Mouse (Mus musculus) embryo, embryonic 10 days (tissue): ENCODE data around the gene Uqcr11.

Experiments used
- DNase-seq: peaks from one replicate; pipeline ENCODE4 v3.0.0-alpha.2; 2015; ENCODE audit warnings: low spot score

Uqcr11 gene

DNA sequence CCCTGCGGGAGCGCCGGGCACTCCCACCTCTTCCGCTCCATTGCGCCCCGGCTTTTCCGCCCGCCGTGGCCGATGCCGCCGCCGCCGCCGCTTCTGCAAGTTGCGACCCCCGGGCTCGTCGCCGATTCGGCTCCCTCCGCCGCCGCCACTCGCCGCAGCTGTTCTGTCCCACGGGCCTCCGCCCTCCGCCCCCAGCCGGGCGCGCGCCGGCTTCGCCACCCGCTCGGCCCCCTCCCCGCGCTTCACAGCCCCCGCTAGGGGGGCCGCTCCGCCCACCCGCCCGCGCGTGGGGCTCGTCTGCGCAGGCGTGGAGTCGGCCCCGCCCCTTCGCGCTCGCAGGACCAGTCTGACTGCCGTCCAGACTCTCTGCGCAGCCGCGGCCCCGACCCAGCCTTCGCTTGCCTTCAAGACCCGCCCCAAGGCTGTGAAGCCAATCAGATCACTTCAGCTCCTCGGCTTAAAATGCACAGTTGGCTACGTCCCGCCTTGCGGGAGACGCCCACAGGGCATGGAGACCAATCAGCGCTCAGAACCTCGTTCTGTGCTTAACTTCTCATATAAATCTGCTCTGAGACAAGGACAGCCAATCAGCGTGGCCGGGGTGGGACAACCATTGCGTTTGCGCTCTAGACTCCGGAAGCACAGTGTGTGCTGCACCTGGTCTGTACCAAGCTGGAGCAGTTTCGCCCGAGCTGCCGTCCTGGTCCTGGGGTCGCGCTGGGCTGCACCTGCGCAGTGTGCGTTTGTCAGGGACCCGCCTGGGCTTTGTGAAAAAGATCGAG lies 7.2 kb downstream of the Uqcr11 start, which contains the start of gene Mbd3:
Mbd3 (minus strand) TSS at position 360 of the 782 bp plus-strand sequence.
- peak; percentile 99 for DNase-seq

DNA sequence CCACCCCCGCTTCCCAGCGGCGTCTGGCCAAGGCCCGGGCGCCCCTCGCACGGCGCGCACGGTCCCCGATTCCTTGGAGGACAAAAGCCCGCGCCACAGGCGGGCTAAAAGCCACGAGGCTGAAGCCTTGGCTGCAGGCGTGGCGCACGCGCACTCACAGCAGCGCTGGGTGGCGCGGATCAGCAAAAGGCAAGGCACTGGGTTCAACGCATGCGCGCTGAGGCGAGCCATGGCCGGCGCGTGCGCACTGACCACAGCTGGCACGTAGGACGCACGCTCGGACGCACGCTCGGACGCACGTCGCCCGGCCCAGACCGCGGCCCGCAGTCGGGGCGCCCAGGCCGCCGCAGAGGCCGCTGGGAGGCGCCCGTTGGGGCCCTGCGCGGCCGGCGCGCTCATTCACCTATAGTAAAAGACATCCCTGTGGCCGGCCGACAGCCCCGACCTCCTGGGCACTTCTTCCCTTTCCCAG lies 7.9 kb downstream of the Uqcr11 start:
- peak; percentile 100 for DNase-seq

DNA sequence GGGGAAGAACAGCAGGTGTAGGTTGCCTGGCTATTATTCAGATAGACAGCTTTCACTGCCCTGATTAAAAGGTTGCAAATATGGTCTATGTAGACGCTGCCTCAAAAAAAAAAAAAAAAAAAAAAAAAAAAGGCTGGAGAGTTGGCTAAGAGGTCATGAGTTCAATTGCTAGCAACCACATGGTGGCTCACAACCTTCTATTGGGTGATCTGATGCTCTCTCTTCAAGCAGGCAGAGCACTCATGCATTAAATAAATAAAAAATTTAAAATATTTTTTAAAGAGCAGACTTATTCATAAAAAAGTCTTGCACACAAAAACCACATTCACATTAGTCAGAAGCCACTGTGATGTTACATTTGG lies 8.5 kb downstream of the Uqcr11 start:
- peak; percentile 51 for DNase-seq

DNA sequence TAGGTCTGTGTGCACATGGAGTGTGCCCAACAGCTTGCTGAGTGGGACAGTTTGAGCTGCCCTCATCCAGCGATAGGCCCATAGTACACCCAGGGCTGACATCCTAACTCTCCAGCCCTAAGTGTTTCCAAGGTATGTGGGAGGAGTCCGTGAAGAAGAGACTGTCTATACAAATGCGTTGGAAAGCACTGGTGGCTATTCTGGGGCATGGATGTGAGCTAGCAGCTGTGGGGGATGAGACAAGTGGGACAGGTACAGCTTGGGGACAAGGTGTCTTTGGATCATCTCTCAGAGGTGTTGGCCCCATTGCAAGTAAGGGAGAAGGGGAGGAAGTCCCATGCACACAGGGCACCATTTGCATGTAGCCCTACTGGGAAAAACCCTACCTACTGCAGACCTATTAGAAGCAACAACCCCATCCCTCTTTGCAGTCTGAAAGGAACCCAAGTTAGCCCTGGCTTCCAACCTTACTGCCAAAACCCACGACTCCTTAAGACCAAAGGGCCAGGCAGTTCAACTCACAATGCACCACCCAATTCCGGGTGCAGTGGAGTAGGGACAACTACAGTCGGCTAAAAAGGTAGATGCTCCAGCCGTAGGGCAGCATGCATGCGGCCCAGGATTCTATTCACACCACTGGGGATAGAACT lies 9.0 kb downstream of the Uqcr11 start:
- DNase-seq, result no peak

DNA sequence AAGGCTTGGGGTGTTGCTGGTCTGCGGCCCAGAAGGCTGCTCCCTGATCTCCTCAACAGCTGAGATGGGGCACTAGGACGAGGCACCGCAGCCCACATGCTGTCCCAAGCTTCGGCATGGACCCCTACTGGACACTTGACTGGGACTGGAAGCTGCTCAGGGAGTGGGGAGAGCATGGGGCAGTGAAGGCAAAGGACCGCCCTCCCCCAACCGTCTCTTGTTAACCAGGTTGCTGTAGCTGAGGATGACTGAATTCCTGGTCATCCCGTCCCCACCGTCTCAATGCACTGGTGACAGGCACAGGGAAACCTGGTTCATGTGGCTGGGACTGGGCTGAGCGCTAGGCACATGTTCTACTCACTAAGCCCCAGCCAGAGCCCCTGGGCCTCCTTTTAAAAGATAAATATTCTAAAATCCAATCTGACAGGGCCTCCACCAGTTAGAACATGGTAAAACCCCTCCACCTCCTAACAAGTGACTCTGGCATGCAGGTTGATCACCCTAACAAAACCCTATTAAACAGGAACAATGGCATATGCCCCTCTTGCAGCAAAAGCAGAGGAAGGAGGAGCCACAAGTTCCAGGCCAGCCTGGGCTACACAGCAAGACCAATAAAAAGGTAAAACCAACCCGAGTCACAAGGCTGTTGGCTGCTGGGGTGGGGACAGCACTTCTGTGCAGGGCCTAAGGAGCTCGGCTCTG lies 9.7 kb downstream of the Uqcr11 start:
- DNase-seq, result no peak

DNA sequence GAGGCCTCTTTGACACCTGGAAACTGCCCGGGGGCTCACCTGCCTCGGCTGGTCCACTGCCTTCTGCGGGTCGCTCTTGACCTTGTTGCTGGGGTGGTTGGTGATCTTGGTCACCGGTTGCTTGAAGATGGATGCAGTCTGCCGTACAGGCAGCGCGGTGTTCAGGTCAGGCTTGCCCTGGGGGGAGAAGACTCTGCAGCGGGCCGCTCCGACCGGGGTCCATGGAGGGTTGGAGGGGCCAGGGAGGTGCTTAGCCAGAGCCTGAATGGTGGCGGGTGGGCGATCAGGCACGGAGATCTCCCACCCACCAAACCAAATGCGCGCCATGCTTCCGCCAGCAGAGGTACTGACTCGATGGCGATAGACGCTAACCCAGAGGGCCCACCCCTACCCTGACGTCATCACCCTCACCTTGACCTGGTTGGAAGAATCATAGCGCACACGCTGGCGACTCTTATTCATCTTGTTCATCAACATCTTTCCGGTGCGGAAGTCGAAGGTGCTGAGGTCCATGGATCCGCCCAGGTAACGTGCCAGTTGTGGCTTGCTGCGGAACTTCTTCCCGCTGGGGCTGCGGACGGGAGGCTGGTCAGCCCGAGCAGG lies 11.5 kb downstream of the Uqcr11 start:
- no peak for DNase-seq

DNA sequence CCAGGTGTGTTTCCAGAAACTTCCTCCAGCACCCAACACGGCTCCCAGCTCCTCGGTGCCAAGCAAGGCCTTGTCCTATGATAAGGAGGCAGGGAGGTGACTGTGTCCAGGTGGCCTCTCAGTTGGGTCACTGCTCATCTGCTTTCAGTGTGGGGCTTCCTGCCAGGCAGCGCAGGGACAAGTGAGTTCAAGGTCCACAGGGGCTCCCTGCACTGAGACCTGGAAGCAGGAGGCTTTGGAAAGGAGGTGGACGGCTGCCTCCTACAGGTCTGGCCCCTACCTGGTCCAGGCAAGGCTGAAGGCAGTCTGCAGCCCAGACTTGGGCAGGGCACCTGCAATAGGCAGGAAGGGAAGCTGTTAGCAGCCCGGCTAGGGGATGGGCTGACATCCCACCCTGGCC lies 13.9 kb downstream of the Uqcr11 start:
- DNase-seq, result no peak

DNA sequence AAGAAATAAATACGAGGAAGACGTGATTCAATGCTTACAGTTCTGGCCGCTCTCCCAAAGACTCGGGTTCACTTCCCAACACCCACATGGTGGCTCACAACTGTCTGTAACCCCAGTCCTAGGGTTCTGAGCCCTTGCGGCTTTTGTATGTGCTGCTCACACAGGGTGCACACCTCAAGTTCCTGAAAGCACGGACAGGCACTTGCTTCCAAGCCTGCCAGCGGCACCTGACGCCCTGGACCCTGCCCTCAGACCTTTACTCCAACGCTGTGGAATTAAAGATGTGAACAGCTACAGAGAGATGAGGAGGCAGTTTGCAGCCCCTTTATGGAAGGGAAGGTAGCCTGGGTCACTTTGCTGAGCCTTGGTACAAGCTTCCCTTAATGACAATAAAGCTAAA lies 15.9 kb downstream of the Uqcr11 start:
- no peak for DNase-seq

DNA sequence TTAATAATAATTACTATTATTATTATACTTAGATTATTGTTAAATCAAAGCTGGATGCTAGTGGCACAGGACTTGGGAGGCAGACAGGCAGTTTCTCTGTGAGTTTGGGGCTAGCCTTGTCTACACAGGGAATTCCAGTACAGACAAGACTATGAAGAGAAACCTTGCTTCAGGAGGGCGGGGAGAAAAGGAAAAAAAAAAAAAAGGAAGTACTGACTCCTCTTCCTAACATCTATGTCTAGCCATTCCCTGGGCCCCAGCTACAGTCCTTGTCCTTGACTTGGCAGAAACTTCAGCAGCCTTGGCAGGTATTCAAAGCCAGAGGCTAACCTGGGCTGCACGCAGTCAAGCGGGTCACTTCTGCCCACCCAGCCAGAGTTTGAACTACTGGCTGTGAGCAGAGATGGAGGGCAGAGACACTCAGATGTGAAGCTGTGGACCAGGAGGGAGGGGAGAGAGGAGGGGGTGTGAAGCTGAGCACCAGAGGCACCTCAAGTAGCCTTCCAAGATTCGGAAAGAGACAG lies 17.4 kb downstream of the Uqcr11 start:
- no peak for DNase-seq

DNA sequence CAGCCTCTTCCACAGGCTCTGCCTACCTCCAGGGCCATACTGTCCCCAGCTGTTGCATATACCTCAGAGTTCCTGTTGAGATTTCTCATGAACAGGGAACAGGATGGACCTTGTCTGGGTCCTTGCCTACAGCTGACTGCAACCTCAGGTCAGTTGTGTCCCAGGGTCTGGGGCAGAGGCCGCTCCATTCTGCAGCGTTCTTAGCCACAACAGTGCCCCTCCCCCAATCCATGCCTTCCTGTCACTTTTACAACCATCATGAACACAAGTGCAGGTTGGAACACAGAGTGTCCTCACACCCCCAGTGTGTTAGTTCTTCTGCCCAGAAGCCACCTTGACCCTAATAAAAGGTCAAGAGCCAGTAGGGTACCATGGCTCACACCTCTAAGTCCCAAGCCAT lies 17.9 kb downstream of the Uqcr11 start:
- no peak for DNase-seq

DNA sequence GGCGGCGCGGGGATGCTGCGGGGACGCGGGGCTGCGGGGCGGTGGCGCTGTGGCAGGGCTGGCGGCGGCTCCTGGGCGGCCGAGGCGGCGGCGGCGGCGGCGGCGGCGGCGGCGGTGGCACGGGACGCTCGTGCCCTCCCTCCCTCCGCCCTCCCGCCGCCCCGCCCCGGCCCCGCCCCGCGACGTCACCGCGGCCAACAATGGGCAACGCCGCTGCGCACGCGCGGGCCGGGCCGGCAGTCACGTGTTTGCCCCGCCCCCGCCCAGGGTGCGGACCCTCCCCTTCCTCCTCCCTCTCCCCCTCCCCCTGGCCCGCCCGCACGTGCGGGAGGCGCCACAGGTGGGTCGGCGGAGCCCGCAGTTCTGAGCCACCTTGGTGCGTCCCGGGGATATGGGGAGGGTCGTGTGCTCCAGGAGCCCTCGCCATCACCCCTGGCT lies 19.1 kb downstream of the Uqcr11 start, which contains the start of gene Mex3d:
Mex3d (minus strand) TSS at position 138 of the 438 bp plus-strand sequence.
- peak; percentile 87 for DNase-seq

DNA sequence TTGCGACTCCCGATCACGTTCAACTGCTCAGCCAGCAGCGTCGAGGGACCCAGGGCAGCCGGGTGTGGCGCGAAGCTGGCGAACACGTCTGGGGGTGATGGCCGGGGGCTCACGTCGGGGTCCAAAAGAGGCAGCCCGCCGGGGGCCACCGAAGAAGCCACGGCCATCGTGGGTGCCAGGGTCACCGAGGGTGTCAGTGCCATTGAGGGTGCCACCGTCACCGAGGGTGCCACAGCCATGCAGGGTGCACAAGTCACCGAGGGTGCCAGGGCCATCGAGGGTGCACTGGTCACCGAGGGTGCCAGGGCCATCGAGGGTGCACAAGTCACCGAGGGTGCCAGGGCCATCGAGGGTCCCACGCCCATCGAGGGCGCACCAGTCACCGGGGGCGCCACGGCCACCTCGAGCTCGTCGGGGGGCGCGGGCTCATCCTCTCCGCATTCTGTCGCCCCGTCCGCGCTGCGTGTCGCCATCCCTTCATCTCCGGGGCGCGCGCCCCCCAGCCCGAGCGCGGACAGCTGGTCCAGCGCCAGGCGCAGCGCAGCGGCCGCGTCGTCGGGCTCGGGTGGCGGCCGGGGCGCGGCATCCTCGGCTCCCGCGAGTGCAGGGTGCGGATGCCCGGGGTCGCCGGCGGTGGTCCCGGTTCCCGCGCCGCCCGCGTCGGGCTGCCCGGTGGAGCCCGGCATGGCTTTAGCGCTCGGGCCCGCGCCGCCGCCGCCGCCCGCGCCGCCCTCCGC lies 19.7 kb downstream of the Uqcr11 start:
- no peak for DNase-seq

DNA sequence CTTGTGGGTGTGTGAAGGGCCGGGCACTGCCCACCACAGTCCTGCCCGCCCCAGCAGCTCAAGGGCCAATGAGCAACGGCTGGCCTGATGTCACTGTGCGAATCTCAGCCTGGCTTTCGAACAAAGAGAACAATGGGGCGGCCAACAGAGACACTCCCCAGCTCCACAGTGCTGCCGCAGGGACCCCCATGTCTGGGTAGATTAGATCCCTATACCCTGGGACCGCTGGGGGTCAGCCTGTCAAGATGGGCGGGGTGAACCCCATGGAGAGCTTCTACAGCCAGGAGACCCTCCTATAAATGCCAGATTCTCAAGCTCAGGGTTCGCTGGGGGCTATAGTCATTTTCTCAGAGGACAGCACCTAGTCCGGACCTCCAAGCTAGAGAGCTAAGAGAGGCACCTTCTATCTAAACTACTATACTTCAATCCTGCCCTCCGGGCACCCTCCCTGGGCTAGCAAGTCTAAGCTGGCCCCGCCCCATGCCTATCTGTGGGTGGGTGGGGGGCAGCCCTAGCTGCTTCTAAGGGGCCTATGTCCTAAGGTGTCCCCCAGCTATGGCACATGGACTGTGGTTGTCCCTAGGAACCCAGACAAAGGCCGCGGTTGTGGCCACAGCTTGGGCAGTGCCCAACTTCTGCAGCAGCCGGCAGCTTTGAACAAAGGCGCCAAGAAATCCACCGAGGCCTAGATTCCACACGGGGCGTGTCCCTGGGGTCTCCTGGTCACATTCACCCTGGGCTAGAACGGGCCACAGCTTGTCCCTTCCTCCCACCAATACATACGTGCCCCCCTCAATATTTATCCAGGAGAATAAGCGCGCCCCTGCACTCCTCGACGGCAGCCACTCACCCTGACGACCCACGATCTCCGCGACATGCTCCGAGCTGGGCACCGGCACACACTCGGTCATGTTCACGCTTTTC lies 20.6 kb downstream of the Uqcr11 start:
- DNase-seq, result peak; percentile 90

DNA sequence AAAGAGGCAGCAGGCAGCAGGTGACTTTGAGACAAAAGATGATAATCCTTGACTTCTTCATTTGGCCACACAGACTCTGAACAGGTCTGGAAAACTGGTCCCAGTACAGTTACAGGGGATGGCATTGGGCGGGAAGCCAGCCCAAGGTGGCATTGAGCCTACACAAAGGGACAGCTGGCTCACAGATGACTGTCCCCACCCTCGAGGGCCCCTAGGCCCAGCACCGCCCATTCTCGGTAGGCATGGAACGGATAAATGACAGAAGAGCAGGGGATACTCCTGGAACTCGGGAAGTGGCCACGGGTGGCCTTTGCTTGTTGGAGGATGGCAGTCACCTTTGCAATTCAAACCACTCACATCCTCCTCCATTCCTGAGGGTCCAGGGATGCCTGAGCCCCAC lies 21.3 kb downstream of the Uqcr11 start:
- DNase-seq, result no peak

DNA sequence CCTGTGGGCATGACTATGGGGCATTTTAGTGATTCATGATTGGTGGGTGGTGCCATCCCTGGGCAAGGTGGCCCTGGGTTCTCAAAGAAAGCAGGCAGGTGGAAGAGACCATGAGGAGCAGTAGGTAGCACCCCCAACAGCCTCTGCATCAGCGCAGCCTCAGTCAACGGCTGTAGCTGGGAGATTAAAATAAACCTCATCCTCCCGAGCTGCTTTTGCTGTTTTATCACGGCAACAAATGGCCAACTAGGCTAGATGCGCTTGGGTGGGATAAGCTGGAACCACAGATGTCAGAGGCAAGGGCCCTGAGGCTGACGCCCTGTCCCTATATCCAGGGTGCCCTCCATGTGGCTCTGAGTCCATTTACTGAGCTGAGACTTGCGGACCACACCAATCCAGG lies 21.9 kb downstream of the Uqcr11 start:
- DNase-seq, result no peak

DNA sequence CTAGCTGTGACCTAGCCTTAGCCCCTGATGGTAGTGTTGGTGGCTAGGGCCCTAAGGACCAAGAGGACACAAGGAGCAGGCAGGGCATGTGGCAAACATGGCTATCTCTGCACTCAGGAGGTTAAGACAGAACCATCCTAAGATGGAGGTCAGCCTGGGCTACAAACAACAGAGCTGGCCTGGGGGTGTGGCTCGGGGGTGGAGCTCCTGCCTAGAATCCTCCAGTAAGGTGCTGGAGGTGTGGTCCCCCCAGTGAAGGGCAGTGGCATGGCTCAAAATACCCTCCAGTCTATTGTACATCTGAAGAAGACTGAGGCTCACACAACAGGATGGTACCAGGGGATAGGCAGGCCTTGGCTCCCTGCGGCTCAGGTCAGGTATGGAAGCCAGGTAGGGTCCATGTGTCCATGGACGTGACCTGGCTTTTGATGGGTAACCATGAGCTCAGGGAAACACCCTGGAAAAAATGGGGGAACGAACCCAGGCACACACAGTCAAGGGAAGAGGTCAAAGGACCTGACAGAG lies 22.5 kb downstream of the Uqcr11 start:
- no peak for DNase-seq

DNA sequence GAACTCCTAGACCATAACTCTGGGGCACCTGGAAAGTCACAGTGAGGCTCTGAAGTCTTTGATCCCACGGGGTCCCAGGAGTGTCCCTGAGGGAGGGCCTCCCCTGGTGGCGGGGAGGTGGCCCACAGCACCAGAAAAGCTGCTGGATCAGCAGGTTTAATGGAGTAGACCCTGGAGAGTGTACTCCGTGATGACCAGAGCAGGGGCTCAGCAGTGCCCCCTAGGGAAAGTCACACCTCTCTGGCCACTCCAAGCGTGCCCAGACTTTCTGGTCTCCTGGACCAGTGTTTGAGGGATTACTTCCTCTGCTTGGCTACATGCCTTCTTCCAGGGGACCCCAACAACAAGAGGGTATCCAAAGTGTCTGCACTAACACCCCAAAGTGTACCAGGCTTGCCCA lies 23.2 kb downstream of the Uqcr11 start:
- no peak for DNase-seq

DNA sequence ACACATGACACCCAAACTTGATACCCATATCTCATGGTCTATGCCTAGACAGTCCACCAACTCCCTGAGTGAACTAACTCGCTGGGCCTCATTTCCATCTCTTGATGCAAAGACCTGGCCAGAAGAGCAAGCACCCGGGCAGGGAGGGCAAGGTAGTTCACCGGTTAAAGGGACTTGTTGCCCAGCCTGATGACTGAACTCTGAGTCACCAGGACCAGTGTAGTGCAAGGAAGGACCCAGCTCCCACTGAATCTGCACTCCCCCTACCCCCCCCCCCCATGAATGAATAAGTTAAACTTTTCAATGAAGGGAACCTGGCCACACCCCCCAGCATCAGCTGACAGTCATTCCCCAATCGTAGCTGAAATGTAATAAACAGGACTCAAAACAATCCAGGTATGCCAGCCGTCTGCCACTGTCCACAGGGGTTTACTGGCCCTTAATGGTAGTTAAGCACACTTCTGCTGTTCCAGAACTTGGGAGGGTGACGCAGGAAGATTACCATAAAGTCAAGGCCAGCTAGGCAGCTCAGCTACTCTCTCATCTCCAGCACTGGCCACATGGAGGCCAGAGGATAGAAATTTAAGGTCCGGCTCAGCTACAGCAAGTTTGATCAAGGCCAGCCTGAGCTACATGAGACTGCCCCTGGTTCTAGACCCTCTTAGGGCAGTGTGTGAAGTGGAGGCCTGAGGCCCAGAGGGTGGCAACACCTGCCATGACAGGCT lies 23.8 kb downstream of the Uqcr11 start:
- DNase-seq, result no peak

DNA sequence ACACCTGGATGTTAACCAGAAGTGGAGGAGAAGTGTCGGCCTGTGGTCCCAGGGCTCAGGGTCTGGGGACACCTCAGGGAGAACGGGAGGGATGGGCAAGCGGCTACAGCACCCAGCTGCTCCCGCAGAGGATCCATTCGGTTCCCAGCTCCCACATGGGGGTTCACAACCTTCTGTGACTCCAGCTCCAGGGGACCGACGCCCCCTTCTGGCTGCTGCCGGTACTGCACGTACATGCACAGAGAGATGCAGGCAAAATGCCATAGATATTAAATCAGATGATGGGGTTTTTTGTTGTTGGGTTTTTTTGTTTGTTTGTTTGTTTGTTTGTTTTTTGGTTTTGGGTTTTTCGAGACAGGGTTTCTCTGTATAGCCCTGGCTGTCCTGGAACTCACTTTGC lies 28.9 kb downstream of the Uqcr11 start:
- DNase-seq, result no peak
